Mouse (Mus musculus) cerebellum, postnatal 4 days (tissue): Measurements from ENCODE around the gene Vash2.
"Not testable (repeated sequence)": the region's sequence is repeated elsewhere in the genome, so short reads cannot be mapped to it uniquely, and the experiment has no call there.

Experiments
- DNase-seq, 2 experiments: peaks; one replicate each; pipeline ENCODE4 v3.0.0; 2022; ENCODE audit warnings: low spot score in 2 of 2, mixed read lengths in 1 of 2

Gene Vash2

DNA sequence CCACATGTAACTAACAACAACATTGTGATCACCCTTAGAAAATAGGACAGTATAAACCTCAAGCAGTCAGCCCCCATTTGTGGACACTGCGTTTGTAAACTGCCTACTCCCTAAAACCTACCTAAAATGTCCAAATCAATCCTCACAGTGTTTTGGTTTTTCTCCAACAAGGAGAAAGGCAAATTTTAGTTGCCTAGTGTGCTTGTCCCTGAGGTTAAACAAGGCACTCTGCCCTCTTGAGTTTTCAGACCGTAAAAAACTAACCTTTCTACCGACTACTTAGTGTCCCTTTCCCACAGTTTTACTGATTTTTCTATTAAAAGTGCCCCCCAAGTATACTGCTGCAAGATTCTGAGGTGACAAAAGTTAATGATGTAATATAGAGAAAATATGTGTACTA lies 51.8 kb downstream of the Vash2 start:
- no peak for DNase-seq

DNA sequence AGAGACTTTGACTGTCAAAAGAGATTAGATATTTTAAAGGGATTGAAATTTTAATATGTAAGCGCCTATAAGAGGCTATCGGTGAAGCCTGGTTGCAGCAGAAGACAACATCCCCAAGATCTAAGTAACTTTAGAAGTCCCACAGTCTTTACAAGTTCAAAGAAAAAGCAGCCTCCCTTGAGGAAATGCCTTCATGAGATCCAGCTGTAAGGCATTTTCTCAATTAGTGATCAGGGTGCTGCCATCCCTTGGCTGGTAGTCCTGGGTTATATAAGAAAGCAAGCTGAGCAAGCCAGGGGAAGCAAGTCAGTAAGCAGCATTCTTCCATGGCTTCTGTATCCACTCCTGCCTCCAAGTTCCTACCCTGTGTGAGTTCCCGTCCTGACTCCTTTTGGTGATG lies 54.3 kb downstream of the Vash2 start, which contains the start of gene Angel2:
Gene Angel2, plus strand, starts transcription at position 301 of the 400 bp plus-strand sequence.
- not testable (repeated sequence) for DNase-seq

DNA sequence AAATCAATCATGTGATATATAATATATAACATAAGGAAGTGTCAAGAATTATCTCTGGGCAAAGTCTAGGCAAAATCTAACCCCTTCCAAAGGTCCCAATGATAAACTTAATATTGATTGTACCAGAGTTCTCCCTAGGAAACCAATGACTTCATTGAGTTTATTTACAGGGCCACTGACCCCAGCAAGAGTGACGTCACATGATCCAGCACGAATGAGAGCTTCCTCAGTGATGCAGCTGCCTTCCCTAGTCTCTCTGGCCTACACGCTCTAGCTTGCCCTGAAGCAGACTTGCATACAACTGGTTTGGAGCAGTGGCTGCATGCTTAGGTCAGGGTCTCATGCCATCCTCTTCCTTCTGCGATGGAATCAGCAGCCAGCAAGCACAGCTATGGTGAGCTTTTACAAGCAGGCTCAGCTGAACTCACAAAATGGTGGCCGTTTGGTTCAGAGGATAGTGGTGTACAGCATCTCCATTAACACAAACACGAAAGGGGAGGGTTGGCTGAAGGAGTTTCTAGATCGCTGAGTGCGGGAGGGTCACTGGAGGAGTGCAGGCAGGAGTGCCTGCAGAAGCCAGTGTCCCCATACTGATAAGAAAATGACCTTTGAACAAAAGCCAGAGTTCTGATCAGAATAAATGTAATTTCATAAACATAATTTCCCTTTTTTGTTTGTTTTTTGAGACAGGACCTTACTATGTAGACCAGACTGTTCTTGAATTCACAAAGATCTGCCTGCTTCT lies 59.2 kb downstream of the Vash2 start:
- no peak for DNase-seq

DNA sequence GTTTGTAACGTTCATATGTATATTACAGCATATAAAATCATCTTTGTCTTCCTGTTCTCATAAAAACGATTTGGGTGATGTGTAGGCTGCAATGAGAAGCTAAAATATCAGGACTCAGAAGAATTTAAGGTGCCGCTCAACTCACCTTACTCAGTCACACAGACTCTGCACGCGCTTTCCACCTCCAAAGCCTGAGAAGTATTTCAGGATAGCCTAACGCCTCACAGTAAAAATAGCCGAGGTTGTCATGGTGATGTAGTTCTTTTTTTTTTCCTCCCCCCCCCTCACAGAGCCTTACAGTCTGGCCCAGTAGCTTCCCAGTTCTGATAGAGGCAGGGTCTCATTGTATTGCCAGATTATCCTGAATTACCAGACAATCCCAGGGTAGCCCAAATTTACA lies 60.2 kb downstream of the Vash2 start:
- no peak for DNase-seq

DNA sequence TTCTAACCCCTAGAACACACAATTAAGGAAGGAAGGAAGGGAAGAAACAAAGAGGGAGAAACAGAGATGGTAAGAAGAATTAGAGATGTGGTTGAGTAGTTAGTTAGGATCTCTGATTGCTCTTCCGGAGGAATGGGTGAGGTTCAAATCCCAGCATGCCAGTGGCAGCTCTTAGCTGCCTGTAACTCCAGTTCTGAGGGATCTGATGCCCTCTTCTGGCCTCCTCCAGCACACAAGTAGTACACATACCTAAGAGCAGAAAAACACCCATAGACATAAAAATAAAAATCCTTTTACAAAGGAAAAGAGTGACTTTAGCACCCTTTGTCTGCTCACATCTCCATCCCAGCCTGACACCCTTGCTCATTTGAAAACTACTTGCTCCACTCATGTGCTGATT lies 66.5 kb downstream of the Vash2 start:
- DNase-seq = no peak

DNA sequence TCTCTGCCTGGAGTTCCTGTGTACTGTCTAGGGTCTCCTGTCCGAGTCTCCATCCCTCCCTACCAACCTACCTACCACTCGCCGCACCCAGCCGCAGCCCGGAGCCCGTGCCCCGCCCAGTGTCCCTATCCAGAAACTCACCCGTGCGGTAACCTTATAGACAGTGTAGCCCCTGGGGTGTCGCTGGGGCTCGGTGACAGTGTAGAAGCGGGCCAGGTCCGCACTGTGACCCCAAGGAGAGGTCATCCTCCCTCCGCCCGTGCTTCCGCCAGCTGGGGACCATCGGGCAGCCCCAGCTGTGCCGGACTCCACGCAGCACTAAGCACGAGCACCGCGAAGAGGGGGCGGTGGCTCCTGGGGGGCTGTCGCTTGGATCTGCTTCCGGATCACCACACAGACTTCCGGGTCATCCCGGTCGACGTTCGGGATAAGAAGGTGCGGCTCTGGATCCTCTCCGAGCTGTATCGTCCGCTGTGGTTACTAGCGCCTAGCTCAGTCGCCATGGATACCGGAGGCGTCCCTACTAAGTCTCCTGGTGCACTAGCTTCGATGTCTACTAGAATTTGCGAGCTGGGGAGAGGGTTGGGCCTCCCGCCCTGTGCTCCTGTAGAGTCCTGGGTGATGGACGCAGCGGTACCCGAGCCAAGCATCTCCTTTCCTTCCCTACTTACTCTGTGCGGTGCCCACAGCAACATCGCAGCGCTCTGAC lies 67.5 kb downstream of the Vash2 start, which contains the start of gene Rps6kc1:
Gene Rps6kc1, minus strand, starts transcription at position 356 of the 709 bp plus-strand sequence.
- DNase-seq = peak; percentile 76 to 80

DNA sequence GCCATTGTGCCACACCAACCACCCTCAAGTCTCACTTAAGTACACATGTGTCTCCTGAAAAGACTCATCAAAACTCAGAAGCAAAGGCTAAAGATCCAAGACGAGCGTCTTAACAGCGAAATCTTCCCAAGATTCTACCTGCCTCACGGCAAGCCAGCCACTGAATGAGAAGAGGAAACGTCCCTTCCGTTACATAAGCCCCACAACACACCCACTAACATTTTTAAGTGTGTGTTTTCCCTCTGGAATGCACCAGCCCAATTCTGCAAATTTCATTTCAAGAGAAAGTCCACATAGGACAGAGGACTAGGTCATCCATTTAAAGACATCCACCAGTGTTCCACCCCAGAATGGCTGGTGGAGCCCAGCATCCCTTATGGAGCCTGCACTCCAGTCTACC lies 68.3 kb downstream of the Vash2 start:
- DNase-seq = no peak

DNA sequence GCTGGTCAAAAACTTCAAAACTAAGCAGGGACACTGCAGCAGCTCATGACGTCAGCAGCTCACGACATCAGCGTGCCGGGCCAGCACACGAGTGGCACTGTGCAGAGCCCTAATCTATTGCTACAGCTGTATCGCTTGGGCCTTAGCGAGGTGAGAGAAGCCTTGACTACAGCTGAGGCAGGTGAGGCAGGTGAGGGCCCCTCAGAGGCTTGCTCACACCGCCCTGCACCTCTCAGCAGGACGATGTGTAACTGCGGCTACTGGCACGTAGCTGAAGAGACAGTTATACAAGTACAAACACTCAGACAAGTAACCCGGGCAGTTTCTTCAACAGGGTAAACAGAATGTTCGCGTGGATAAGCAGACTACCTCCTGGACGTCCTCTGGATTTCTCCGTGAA lies 74.4 kb downstream of the Vash2 start:
- DNase-seq = no peak

DNA sequence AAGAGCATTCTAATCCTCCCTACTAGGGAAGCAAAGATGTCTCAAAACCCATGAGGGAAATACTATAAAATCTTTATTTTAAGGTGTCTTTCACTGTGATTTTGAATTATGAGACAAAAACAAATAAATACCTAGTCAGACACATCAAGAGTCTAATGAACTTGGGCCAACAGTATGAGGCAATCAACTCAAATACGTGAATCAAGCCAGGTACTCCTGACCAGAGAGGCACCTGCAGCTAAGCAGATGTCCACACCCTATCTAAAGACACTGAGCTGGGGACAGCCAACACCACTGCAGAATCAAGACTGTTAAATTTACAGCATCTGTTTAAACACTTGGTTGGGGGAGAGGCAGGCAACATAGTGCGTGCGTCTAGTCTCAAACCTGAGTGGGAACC lies 75.0 kb downstream of the Vash2 start:
- no peak for DNase-seq

DNA sequence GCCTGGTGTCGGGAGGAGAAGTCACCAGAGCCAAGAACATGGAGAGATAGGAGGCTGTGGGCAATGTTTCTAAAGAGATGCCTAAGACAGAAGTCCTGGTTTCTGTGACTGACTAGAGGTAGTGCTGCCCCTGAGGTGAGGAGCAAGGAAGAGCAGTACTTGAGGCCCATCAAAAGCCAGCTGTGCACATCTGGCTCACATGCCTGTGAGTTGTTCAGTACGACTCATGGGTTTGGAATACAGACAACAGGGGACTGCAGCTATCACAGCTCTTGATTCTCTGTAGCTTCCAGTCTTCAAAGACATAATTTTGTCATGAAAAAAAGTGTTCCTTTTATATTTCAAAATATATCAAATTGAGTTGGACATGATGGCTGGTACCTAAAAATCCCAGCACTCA lies 78.0 kb downstream of the Vash2 start:
- DNase-seq = no peak

DNA sequence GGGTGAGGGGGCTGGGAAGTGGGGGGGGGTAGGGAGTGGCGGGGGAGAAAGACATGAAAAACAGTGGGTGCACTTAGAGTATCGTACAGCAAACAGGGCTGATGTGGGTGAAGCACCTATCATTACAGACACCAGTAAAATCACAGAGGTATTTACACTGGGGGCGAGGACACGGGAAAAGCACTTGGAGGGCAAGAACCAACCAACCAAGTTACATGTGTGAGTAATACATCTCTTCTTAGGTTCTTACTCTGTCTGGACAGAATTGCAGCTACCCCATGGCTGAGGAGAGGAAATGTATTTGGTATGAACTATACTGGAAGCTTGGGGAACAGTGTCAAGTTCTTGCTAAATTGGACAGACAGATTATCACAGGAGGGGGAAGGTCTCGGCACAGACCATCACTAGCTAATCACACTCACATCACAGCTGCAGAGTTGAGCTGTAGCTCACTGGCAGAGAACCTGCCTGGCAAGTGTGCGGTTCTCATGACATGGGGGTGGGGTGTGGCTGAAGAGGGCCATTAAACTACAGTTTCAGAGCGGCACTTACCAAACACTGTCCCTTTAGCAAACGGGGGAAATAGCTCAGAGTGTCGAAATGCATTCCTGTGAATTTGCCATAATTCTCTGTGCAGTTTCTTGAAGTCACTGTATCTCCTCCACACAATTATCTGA lies 80.1 kb downstream of the Vash2 start:
- no peak for DNase-seq

DNA sequence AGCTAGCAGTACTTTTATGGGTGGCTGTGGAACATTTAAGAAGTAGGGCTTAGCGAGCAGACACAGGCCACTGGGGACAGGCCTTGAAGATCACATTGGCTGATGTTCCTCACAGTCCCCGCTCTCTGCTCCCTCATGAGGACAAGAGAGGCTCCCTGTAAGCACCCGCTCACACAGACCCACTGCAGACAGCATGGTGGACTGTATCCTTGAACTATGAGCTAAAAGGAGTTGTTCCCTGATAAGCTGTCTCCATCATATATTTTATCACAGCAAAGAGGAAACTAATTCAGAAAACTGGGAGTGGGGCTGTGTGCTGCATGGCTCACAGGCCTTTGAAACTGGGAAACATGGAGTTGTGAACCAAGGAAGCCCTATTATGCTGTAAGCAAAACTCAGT lies 80.9 kb downstream of the Vash2 start:
- no peak for DNase-seq
